9 mouse cellular contexts compared by ENCODE assay signal in the genomic region with DNA sequence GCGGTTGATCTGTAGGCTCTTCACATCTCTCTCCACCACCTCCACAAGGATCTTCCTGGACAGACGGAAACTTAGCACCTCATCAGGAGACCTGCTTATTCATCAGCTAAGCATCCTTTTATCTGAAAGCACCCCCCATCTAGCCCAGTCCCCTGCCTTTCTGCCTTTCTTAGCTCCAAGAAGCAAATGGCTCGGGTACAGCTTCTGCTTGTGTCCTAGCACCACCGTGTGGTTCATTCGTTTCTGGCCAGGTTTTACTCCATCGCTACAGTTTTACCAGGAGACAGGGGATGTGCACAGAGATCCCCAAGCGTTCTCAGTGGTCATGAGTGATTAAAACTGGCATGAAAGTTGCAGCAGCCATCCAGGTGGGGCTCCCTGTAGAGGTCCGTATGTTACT.
DNase-seq lines count a peak whose midpoint lies in the region; ATAC-seq and TF ChIP-seq lines count a peak whose summit lies in the region.
"Had no signal": no experiment of that assay in that cellular context is flagged by ENCODE, and none has a peak within 500 bp of the region (broad histone marks: within the 10 kb centered on the region; RNA-seq: fewer than 3 reads in every experiment).

No protein-coding gene starts in this region.

- no peak for TF ChIP-seq EP300 in CH12.LX (IDR thresholded peaks at IDR 0.05; ENCODE audit: low read length)

- H3K79me2 ChIP-seq in CH12.LX (replicated peaks; ENCODE audit: control insufficient read depth, extremely low read depth, insufficient read depth, poor library complexity, severe bottlenecking): no peaks in the 10 kb centered on the region

- H3K9me3 ChIP-seq in heart, embryonic 12.5 days (replicated peaks): no peaks in the 10 kb centered on the region
- no peaks in the 10 kb centered on the region for H3K9me3 ChIP-seq in CH12.LX (replicated peaks; ENCODE audit: low read length)
- H3K9me3 ChIP-seq: limb, embryonic 10.5 days had no signal

- no peak overlapping the region for H3K4me2 ChIP-seq in heart, embryonic 12.5 days
- no peak overlapping the region for H3K4me2 ChIP-seq in CH12.LX (ENCODE audit: insufficient read depth, low read depth, poor library complexity, severe bottlenecking)

- dilution Hi-C loops in CH12.LX (cut with MboI; ENCODE audit: extremely low pct_ligation_motif_present, extremely low pct_unique_long_range_greater_than_20kb, low sequenced_read_pairs): no loop called here

- no peak overlapping the region for H3K9ac ChIP-seq in heart, embryonic 12.5 days
- H3K9ac ChIP-seq in CH12.LX (ENCODE audit: insufficient read depth, low read depth): no peak overlapping the region

- no peak for ATAC-seq in heart, embryonic 12.5 days (ENCODE audit: insufficient number of reproducible peaks, low FRiP score)
- ATAC-seq: forebrain, embryonic 16.5 days had no signal

- 33% methylated on average over 8 of the region's 8 CpGs for WGBS in heart, embryonic 12.5 days

- in situ Hi-C loops in CH12.LX (cut with MboI; ENCODE audit: low pct_ligation_motif_present, low pct_unique_long_range_greater_than_20kb, low sequenced_read_pairs): loop anchor here (5.0 kb wide), 1 partner anchor 225 kb away; no protein-coding TSS in a partner anchor

- no peak overlapping the region for H3K27ac ChIP-seq in heart, embryonic 12.5 days (ENCODE audit: poor library complexity, severe bottlenecking)
- no peak overlapping the region for H3K27ac ChIP-seq in CH12.LX (ENCODE audit: insufficient read depth, low read depth)
- H3K27ac ChIP-seq: limb, embryonic 10.5 days had no signal

- no peaks in the 10 kb centered on the region for H3K36me3 ChIP-seq in heart, embryonic 12.5 days
- H3K36me3 ChIP-seq in CH12.LX (replicated peaks in 1 of 2; ENCODE audit: control insufficient read depth in 1 of 2, insufficient read depth in 1 of 2, low read length in 1 of 2): peaks cover 25% of the 10 kb centered on the region in 2 experiments
- H3K36me3 ChIP-seq: limb, embryonic 10.5 days had no signal

- no peak overlapping the region for H3K4me3 ChIP-seq in heart, embryonic 12.5 days
- H3K4me3 ChIP-seq in CH12.LX (replicated peaks in 1 of 3; ENCODE audit: low read depth in 2 of 3, low read length in 2 of 3, poor library complexity in 1 of 3): no peak overlapping the region
- H3K4me3 ChIP-seq: limb, embryonic 10.5 days had no signal

- H3K4me1 ChIP-seq in heart, embryonic 12.5 days (replicated peaks): no peaks in the 10 kb centered on the region
- H3K4me1 ChIP-seq in CH12.LX (ENCODE audit: control insufficient read depth in 1 of 2, insufficient read depth in 2 of 2): peaks cover 0 to 10% of the 10 kb centered on the region in 2 experiments; a peak in 2 of 4 replicates

- TF ChIP-seq CTCF in CH12.LX (conservative IDR thresholded peaks at IDR 0.05 in 1 of 2, IDR thresholded peaks at IDR 0.05 in 1 of 2; ENCODE audit: low read depth in 2 of 2, low read length in 2 of 2): peak in 1 of 2 experiments; percentile 39; a peak in 2 of 4 replicates

- TF ChIP-seq RAD21 in CH12.LX (IDR thresholded peaks at IDR 0.05; ENCODE audit: low read depth, low read length): peak; percentile 35

- TF ChIP-seq POLR2A in CH12.LX (IDR thresholded peaks at IDR 0.05; ENCODE audit: low read depth, low read length): no peak

- H3K27me3 ChIP-seq in heart, embryonic 12.5 days (replicated peaks): peaks cover 16% of the 10 kb centered on the region
- H3K27me3 ChIP-seq in CH12.LX (replicated peaks): no peaks in the 10 kb centered on the region

- intact Hi-C loops in left cerebral cortex, postnatal 4 days (cut with DNase I): loop anchor here (5.0 kb wide), 1 partner anchor 275 kb away; no protein-coding TSS in a partner anchor
- intact Hi-C loops in left cerebral cortex, postnatal 36 days (cut with DNase I): no loop called here

- DNase-seq in heart, adult 8-10 months (ENCODE audit: low spot score): peak; percentile 4
- DNase-seq in left cerebral cortex, postnatal 4 days: peak; percentile 27
- DNase-seq in left cerebral cortex, postnatal 36 days (ENCODE audit: low spot score in 2 of 2): no peak
- no peak for DNase-seq in CH12.LX (ENCODE audit: extremely low read depth)
- DNase-seq in ES-CJ7 (ENCODE audit: low read depth, low spot score): peak; percentile 37
- DNase-seq in ovary, adult 18-20 months (ENCODE audit: low spot score): no peak

TF ChIP-seq in CH12.LX, 34 proteins besides CTCF, POLR2A, EP300 and RAD21:
- TF ChIP-seq USF1 (IDR thresholded peaks at IDR 0.05; ENCODE audit: low read depth, low read length) (no peak), ZKSCAN1 (IDR thresholded peaks at IDR 0.05; ENCODE audit: borderline replicate concordance, low read depth, low read length) (no peak), SMC3 (IDR thresholded peaks at IDR 0.05; ENCODE audit: low read depth, low read length) (peak; percentile 14; the same call in 1 of the 2 replicates), HCFC1 (IDR thresholded peaks at IDR 0.05; ENCODE audit: low read depth, low read length) (no peak)

Comparison
In these comparisons a context has a peak if more than half of its experiments do, and no peak if none do; other contexts are left out.
1. DNase-seq: peak in heart, adult 8-10 months (single experiment), left cerebral cortex, postnatal 4 days (single experiment) and ES-CJ7 (single experiment); none in left cerebral cortex, postnatal 36 days (0 of 2), CH12.LX (single experiment) and ovary, adult 18-20 months (single experiment).